Mouse (Mus musculus) olfactory bulb, adult 2 months (tissue): ENCODE measurements around the gene Bcas3.

Source experiments
- CTCF ChIP-seq: fragments of 200-500 bp; IDR thresholded peaks from 2 replicates; pipeline ENCODE4 v1.5.1; 2012; ENCODE audit warnings: low read depth, mild to moderate bottlenecking, low read length, moderate library complexity; ENCODE audit not compliant: insufficient read depth
- POLR2A ChIP-seq: fragments of 200-500 bp; IDR thresholded peaks from 2 replicates; pipeline ENCODE4 v1.6.1; 2012; ENCODE audit warnings: mild to moderate bottlenecking, low read depth, low read length, moderate library complexity; ENCODE audit not compliant: insufficient read depth

- no peak for TF ChIP-seq CTCF
- no peak for TF ChIP-seq POLR2A
Observed at GRCm38 (mm10) chr11:85766811-85767210, 413.8 kb downstream of the Bcas3 start.
